ENCODE assay signal across 20 mouse cellular contexts in genomic region chr6:42358901-42359300, GRCm38 (mm10). TPM values are rescaled to one million over a fixed set of nuclear protein-coding genes. Genes with fewer than 3 reads are reported as not detected.
DNase-seq lines count a peak whose midpoint lies in the region; ATAC-seq and TF ChIP-seq lines count a peak whose summit lies in the region.
"Had no signal": no experiment of that assay in that cellular context is flagged by ENCODE, and none has a peak within 500 bp of the region (broad histone marks: within the 10 kb centered on the region; RNA-seq: fewer than 3 reads in every experiment).

No protein-coding gene starts in this region.

- no peak for TF ChIP-seq CTCF in testis, adult 2 months (IDR thresholded peaks at IDR 0.05; ENCODE audit: control insufficient read depth, insufficient read depth, insufficient replicate concordance, low read depth, low read length)

- H3K4me3 ChIP-seq in heart, embryonic 10.5 days = no peak overlapping the region
- no peak overlapping the region for H3K4me3 ChIP-seq in limb, embryonic 15.5 days
- H3K4me3 ChIP-seq in limb, embryonic 10.5 days = no peak overlapping the region
- no peak overlapping the region for H3K4me3 ChIP-seq in testis, adult 2 months (ENCODE audit: control insufficient read depth, low read depth, low read length)
- no peak overlapping the region for H3K4me3 ChIP-seq in forebrain, embryonic 11.5 days (ENCODE audit: low read depth, low read length)
- no peak overlapping the region for H3K4me3 ChIP-seq in embryonic facial prominence, embryonic 10.5 days
- H3K4me3 ChIP-seq: embryonic facial prominence, embryonic 15.5 days; forebrain, embryonic 13.5 days had no signal

- H3K4me1 ChIP-seq in heart, embryonic 10.5 days = peaks cover 73% of the 10 kb centered on the region
- H3K4me1 ChIP-seq in limb, embryonic 15.5 days = peaks cover 29% of the 10 kb centered on the region
- H3K4me1 ChIP-seq in limb, embryonic 10.5 days = peaks cover 21% of the 10 kb centered on the region
- H3K4me1 ChIP-seq in testis, adult 2 months (ENCODE audit: control insufficient read depth, insufficient read depth, low read length) = peaks cover 8% of the 10 kb centered on the region
- H3K4me1 ChIP-seq in forebrain, embryonic 11.5 days (replicated peaks; ENCODE audit: control insufficient read depth, insufficient read depth, low read length) = no peaks in the 10 kb centered on the region
- H3K4me1 ChIP-seq in embryonic facial prominence, embryonic 10.5 days = peaks cover 5% of the 10 kb centered on the region; the same call in 1 of the 2 replicates

- no peaks in the 10 kb centered on the region for H3K27me3 ChIP-seq in heart, embryonic 10.5 days (ENCODE audit: insufficient read depth, poor library complexity, severe bottlenecking)
- H3K27me3 ChIP-seq in limb, embryonic 15.5 days = no peaks in the 10 kb centered on the region
- no peaks in the 10 kb centered on the region for H3K27me3 ChIP-seq in limb, embryonic 10.5 days (ENCODE audit: low read depth, poor library complexity, severe bottlenecking)
- H3K27me3 ChIP-seq in testis, adult 2 months (ENCODE audit: control insufficient read depth, insufficient read depth, low read length) = no peaks in the 10 kb centered on the region
- H3K27me3 ChIP-seq in forebrain, embryonic 11.5 days (ENCODE audit: control insufficient read depth, insufficient read depth, low read length) = no peaks in the 10 kb centered on the region
- no peaks in the 10 kb centered on the region for H3K27me3 ChIP-seq in embryonic facial prominence, embryonic 10.5 days (replicated peaks; ENCODE audit: low read depth, poor library complexity, severe bottlenecking)
- H3K27me3 ChIP-seq: CH12.LX; embryonic facial prominence, embryonic 15.5 days; forebrain, embryonic 13.5 days had no signal

- no peaks in the 10 kb centered on the region for H3K9me3 ChIP-seq in heart, embryonic 10.5 days
- no peaks in the 10 kb centered on the region for H3K9me3 ChIP-seq in limb, embryonic 15.5 days
- no peaks in the 10 kb centered on the region for H3K9me3 ChIP-seq in limb, embryonic 10.5 days (replicated peaks)
- no peaks in the 10 kb centered on the region for H3K9me3 ChIP-seq in forebrain, embryonic 11.5 days (ENCODE audit: control insufficient read depth, low read length)
- no peaks in the 10 kb centered on the region for H3K9me3 ChIP-seq in embryonic facial prominence, embryonic 10.5 days
- H3K9me3 ChIP-seq: embryonic facial prominence, embryonic 15.5 days; forebrain, embryonic 13.5 days had no signal

- TF ChIP-seq POLR2A in testis, adult 2 months (IDR thresholded peaks at IDR 0.05; ENCODE audit: control insufficient read depth, low read depth, low read length) = no peak

- H3K4me2 ChIP-seq in limb, embryonic 15.5 days = no peak overlapping the region
- H3K4me2 ChIP-seq in forebrain, embryonic 11.5 days (ENCODE audit: low read depth, low read length, severe bottlenecking) = no peak overlapping the region
- H3K4me2 ChIP-seq: embryonic facial prominence, embryonic 15.5 days; forebrain, embryonic 13.5 days had no signal

- no peak overlapping the region for H3K27ac ChIP-seq in heart, embryonic 10.5 days
- peak overlapping the region; percentile 38; the same call in 1 of the 2 replicates for H3K27ac ChIP-seq in limb, embryonic 15.5 days
- H3K27ac ChIP-seq in limb, embryonic 10.5 days = no peak overlapping the region
- peak overlapping the region; percentile 83 for H3K27ac ChIP-seq in testis, adult 2 months (ENCODE audit: control insufficient read depth, insufficient read depth, low read depth, low read length)
- no peak overlapping the region for H3K27ac ChIP-seq in forebrain, embryonic 11.5 days (ENCODE audit: low read depth, low read length)
- no peak overlapping the region for H3K27ac ChIP-seq in embryonic facial prominence, embryonic 10.5 days (replicated peaks)
- H3K27ac ChIP-seq: embryonic facial prominence, embryonic 15.5 days; forebrain, embryonic 13.5 days; macrophage had no signal

- 91% methylated on average over 12 of the region's 12 CpGs for WGBS in heart, embryonic 10.5 days
- WGBS in limb, embryonic 15.5 days = 88% methylated on average over 12 of the region's 12 CpGs
- WGBS in limb, embryonic 10.5 days = 92% methylated on average over 12 of the region's 12 CpGs
- WGBS in forebrain, embryonic 11.5 days = 93% methylated on average over 12 of the region's 12 CpGs
- WGBS in embryonic facial prominence, embryonic 10.5 days = 92% methylated on average over 12 of the region's 12 CpGs

- peak; percentile 95 for DNase-seq in heart, adult 11 months
- DNase-seq in heart, embryonic 10.5 days (ENCODE audit: low spot score) = no peak
- DNase-seq in limb, embryonic 10.5 days (ENCODE audit: low spot score) = no peak
- DNase-seq in testis, postnatal 14 days (ENCODE audit: low spot score) = no peak
- DNase-seq in forebrain, embryonic 11.5 days (ENCODE audit: low spot score) = no peak
- no peak for DNase-seq in embryonic facial prominence, embryonic 10.5 days (ENCODE audit: low spot score)
- DNase-seq: adrenal gland, postnatal 14 days; cerebellum, adult 9-10 months; kidney, postnatal 10 days; midbrain, embryonic 14.5 days; right cerebral cortex, postnatal 25 days; thymus, postnatal 14 days had no signal

- H3K9ac ChIP-seq in limb, embryonic 15.5 days = no peak overlapping the region
- no peak overlapping the region for H3K9ac ChIP-seq in forebrain, embryonic 11.5 days (ENCODE audit: low read length)
- H3K9ac ChIP-seq: embryonic facial prominence, embryonic 15.5 days; forebrain, embryonic 13.5 days had no signal

- peaks cover 74% of the 10 kb centered on the region for H3K36me3 ChIP-seq in heart, embryonic 10.5 days
- H3K36me3 ChIP-seq in limb, embryonic 15.5 days = peaks cover 68% of the 10 kb centered on the region
- peaks cover 79% of the 10 kb centered on the region for H3K36me3 ChIP-seq in limb, embryonic 10.5 days
- H3K36me3 ChIP-seq in testis, adult 2 months (ENCODE audit: control insufficient read depth, insufficient read depth, low read length) = no peaks in the 10 kb centered on the region
- peaks cover 8% of the 10 kb centered on the region; the same call in 1 of the 2 replicates for H3K36me3 ChIP-seq in forebrain, embryonic 11.5 days (ENCODE audit: control insufficient read depth, insufficient read depth, low read length)
- peaks cover 78% of the 10 kb centered on the region for H3K36me3 ChIP-seq in embryonic facial prominence, embryonic 10.5 days (replicated peaks)

- no peak for ATAC-seq in limb, embryonic 15.5 days (ENCODE audit: insufficient number of reproducible peaks, low FRiP score, low TSS enrichment, low read depth)
- ATAC-seq in forebrain, embryonic 11.5 days (replicated peaks; ENCODE audit: low FRiP score) = no peak
- ATAC-seq: forebrain, embryonic 13.5 days; inflammation-experienced regulatory T-cells, adult 6 months had no signal

RNA-seq across cellular contexts. Expression of gene Zyx, which starts 9.5 kb away (rescaled TPM):
- 165 and 193 TPM in 2 replicates for polyA plus RNA-seq in heart, embryonic 10.5 days (2016; fragmentation: Nextera tagmentation; extraction: Ambion mirVana)
- polyA plus RNA-seq in limb, embryonic 15.5 days (2015; fragmentation: Nextera tagmentation; extraction: Ambion mirVana) = 107 and 138 TPM in 2 replicates
- 115 and 126 TPM in 2 replicates for polyA plus RNA-seq in limb, embryonic 10.5 days (2016; fragmentation: Nextera tagmentation; extraction: Ambion mirVana)
- polyA plus RNA-seq in testis, adult 2 months (2012; rRNA removed) = 35.2 and 40.1 TPM in 2 replicates
- polyA plus RNA-seq in forebrain, embryonic 11.5 days (2014; fragmentation: Nextera tagmentation; extraction: Ambion mirVana) = 86.1 and 90.0 TPM in 2 replicates
- 93.8 and 96.9 TPM in 2 replicates for polyA plus RNA-seq in embryonic facial prominence, embryonic 10.5 days (2016; fragmentation: Nextera tagmentation; extraction: Ambion mirVana)

RNA-seq across cellular contexts. Expression of gene Epha1, which starts 14.2 kb away (rescaled TPM):
- polyA plus RNA-seq in heart, embryonic 10.5 days (2016; fragmentation: Nextera tagmentation; extraction: Ambion mirVana) = 3.0 and 4.8 TPM in 2 replicates
- 25.4 and 30.1 TPM in 2 replicates for polyA plus RNA-seq in limb, embryonic 15.5 days (2015; fragmentation: Nextera tagmentation; extraction: Ambion mirVana)
- 7.2 and 7.7 TPM in 2 replicates for polyA plus RNA-seq in limb, embryonic 10.5 days (2016; fragmentation: Nextera tagmentation; extraction: Ambion mirVana)
- polyA plus RNA-seq in testis, adult 2 months (2012; rRNA removed) = 0.30 and 0.76 TPM in 2 replicates
- polyA plus RNA-seq in forebrain, embryonic 11.5 days (2014; fragmentation: Nextera tagmentation; extraction: Ambion mirVana) = 0.24 and 0.27 TPM in 2 replicates
- polyA plus RNA-seq in embryonic facial prominence, embryonic 10.5 days (2016; fragmentation: Nextera tagmentation; extraction: Ambion mirVana) = 3.9 and 5.1 TPM in 2 replicates
- polyA plus RNA-seq: macrophage had no signal

RNA-seq across cellular contexts. Expression of gene Fam131b, which starts 34.5 kb away (rescaled TPM):
- 0.21 and 0.30 TPM in 2 replicates for polyA plus RNA-seq in heart, embryonic 10.5 days (2016; fragmentation: Nextera tagmentation; extraction: Ambion mirVana)
- polyA plus RNA-seq in limb, embryonic 15.5 days (2015; fragmentation: Nextera tagmentation; extraction: Ambion mirVana) = 0.15 and 0.19 TPM in 2 replicates
- 0.44 and 0.65 TPM in 2 replicates for polyA plus RNA-seq in limb, embryonic 10.5 days (2016; fragmentation: Nextera tagmentation; extraction: Ambion mirVana)
- polyA plus RNA-seq in testis, adult 2 months (2012; rRNA removed) = 11.9 and 12.0 TPM in 2 replicates
- polyA plus RNA-seq in forebrain, embryonic 11.5 days (2014; fragmentation: Nextera tagmentation; extraction: Ambion mirVana) = 2.8 and 3.0 TPM in 2 replicates
- polyA plus RNA-seq in embryonic facial prominence, embryonic 10.5 days (2016; fragmentation: Nextera tagmentation; extraction: Ambion mirVana) = 0.74 and 0.90 TPM in 2 replicates
- polyA plus RNA-seq: inflammation-experienced regulatory T-cells, adult 6 months; macrophage had no signal

RNA-seq across cellular contexts. Expression of gene Tas2r143, which starts 41.1 kb away (rescaled TPM):
- polyA plus RNA-seq in heart, embryonic 10.5 days (2016; fragmentation: Nextera tagmentation; extraction: Ambion mirVana) = not detected in 2 replicates
- not detected in 2 replicates for polyA plus RNA-seq in limb, embryonic 15.5 days (2015; fragmentation: Nextera tagmentation; extraction: Ambion mirVana)
- polyA plus RNA-seq in limb, embryonic 10.5 days (2016; fragmentation: Nextera tagmentation; extraction: Ambion mirVana) = not detected in 2 replicates
- polyA plus RNA-seq in testis, adult 2 months (2012; rRNA removed) = not detected in 2 replicates
- polyA plus RNA-seq in forebrain, embryonic 11.5 days (2014; fragmentation: Nextera tagmentation; extraction: Ambion mirVana) = not detected in 2 replicates
- not detected in 2 replicates for polyA plus RNA-seq in embryonic facial prominence, embryonic 10.5 days (2016; fragmentation: Nextera tagmentation; extraction: Ambion mirVana)
- polyA plus RNA-seq: embryonic facial prominence, embryonic 15.5 days; forebrain, embryonic 13.5 days; inflammation-experienced regulatory T-cells, adult 6 months; macrophage; midbrain, embryonic 14.5 days; neural tube, embryonic 11.5 days had no signal

RNA-seq across cellular contexts. Expression of gene Tas2r135, which starts 46.3 kb away (rescaled TPM):
- polyA plus RNA-seq in heart, embryonic 10.5 days (2016; fragmentation: Nextera tagmentation; extraction: Ambion mirVana) = not detected in 2 replicates
- polyA plus RNA-seq in limb, embryonic 15.5 days (2015; fragmentation: Nextera tagmentation; extraction: Ambion mirVana) = not detected in 2 replicates
- not detected in 2 replicates for polyA plus RNA-seq in limb, embryonic 10.5 days (2016; fragmentation: Nextera tagmentation; extraction: Ambion mirVana)
- not detected in 2 replicates for polyA plus RNA-seq in testis, adult 2 months (2012; rRNA removed)
- polyA plus RNA-seq in forebrain, embryonic 11.5 days (2014; fragmentation: Nextera tagmentation; extraction: Ambion mirVana) = not detected in 2 replicates
- polyA plus RNA-seq in embryonic facial prominence, embryonic 10.5 days (2016; fragmentation: Nextera tagmentation; extraction: Ambion mirVana) = not detected in 2 replicates
- polyA plus RNA-seq: embryonic facial prominence, embryonic 15.5 days; forebrain, embryonic 13.5 days; inflammation-experienced regulatory T-cells, adult 6 months; macrophage; midbrain, embryonic 14.5 days; neural tube, embryonic 11.5 days had no signal

Comparison
In these comparisons a context has a peak if more than half of its experiments do, and no peak if none do; other contexts are left out.
1. H3K27ac ChIP-seq: peak in limb, embryonic 15.5 days (single experiment) and testis, adult 2 months (single experiment); none in heart, embryonic 10.5 days (single experiment), limb, embryonic 10.5 days (single experiment), forebrain, embryonic 11.5 days (single experiment) and embryonic facial prominence, embryonic 10.5 days (single experiment).